Mouse (Mus musculus): ENCODE results near the gene Ndrg2.
"Not testable (repeated sequence)": the region's sequence is repeated elsewhere in the genome, so short reads cannot be mapped to it uniquely, and the experiment has no call there.

The Ndrg2 gene

DNA sequence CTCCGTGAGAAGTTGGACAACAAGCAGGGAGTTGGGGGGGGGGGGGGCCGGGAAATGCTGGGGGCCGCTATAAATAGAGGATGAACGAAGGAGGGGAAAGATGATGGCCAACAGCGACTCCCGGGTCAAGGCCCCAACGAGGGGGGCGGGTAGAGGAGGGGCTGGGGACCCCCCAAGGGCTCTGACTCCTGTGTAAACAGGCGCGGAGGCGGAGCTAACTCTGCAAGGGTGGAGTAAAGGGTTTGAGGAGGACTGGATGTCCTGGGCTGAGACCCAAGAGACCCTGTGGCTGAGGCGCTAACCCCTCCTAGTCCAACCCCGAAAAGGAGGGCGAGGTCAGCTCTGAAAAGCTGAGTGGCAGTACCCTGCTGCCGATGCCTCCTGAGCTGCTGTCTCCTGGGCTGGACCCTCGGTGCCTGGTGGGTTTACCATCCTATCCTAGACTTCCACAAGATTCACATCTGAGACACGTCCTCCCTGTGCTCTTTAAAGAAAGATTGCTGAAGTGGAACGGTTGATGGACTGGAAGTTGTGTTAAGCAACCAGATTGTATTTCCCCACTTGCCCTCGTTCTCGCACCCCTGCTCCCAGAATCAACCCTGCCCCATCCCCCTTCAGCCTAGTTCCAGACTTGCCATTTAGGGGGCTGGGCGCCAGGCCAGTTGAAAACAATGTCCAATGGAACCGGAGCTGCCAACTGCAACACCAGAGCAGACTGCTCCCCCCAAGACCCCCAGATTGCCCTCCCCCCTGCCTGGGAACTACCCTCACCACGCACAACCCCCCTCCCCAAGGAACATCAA lies at the start of gene Ndrg2:
Ndrg2 (minus strand) TSS at position 199 of the 803 bp plus-strand sequence.
- DNase-seq (ENCODE audit: low spot score): peak; percentile 86

GRCm38 (mm10) chr14:51960316-51960715 lies 46.4 kb upstream of the Ndrg2 start:
- peak; percentile 42 for DNase-seq (ENCODE audit: low spot score)

GRCm38 (mm10) chr14:51943336-51943735 lies 29.4 kb upstream of the Ndrg2 start:
- DNase-seq (ENCODE audit: low spot score): no peak

GRCm38 (mm10) chr14:51942236-51942635 lies 28.3 kb upstream of the Ndrg2 start:
- no peak for DNase-seq (ENCODE audit: low spot score)

GRCm38 (mm10) chr14:51941577-51941976 lies 27.6 kb upstream of the Ndrg2 start:
- no peak for DNase-seq (ENCODE audit: low spot score)

- peak; percentile 46 for DNase-seq (ENCODE audit: low spot score)
Observed at GRCm38 (mm10) chr14:51940944-51941560, 27.1 kb upstream of the Ndrg2 start.

DNA sequence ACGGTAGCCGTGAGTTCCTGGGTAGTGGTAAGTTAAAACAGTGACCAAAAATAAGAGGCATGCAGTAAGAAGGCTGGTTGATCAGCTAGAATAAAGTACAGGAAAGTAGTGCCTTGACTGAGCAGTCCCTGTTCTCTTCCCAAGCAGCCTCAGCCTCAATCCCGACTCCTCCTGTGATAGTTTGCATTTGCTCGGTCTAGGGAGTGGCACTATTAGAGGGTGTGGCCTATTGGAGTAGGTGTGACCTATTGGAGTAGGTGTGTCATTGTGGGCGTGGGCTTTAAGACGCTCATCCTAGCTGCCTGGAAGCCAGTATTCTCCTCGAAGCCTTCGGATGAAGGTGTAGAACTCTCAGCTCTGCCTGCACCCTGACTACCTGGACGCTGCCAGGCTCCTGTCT lies 25.0 kb upstream of the Ndrg2 start:
- DNase-seq (ENCODE audit: low spot score): no peak

GRCm38 (mm10) chr14:51932092-51933020 lies 18.4 kb upstream of the Ndrg2 start:
- peak; percentile 27 for DNase-seq (ENCODE audit: low spot score)

- peak; percentile 80 for DNase-seq (ENCODE audit: low spot score)
Observed at GRCm38 (mm10) chr14:51930824-51931223, 16.9 kb upstream of the Ndrg2 start.

DNA sequence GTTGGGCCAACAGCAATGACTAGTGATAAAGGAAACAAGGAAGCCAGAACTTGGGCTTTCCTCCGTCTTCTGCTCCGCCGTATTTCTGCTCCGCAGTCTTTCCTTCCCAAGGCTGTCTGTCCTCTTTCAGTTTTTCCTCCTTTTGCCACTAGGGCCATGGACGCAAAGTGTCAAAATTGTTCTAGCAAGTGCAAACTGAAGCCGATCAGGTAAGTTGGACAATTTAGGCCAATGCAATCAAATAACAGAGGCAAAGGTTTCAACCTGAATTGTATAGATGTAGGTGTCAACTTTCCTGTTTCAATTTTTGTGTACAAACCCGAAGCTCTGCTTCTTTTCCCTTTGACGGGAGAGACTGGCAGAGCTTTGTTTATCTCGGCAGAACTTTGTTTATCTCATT lies 16.0 kb upstream of the Ndrg2 start:
- DNase-seq (ENCODE audit: low spot score): no peak

DNA sequence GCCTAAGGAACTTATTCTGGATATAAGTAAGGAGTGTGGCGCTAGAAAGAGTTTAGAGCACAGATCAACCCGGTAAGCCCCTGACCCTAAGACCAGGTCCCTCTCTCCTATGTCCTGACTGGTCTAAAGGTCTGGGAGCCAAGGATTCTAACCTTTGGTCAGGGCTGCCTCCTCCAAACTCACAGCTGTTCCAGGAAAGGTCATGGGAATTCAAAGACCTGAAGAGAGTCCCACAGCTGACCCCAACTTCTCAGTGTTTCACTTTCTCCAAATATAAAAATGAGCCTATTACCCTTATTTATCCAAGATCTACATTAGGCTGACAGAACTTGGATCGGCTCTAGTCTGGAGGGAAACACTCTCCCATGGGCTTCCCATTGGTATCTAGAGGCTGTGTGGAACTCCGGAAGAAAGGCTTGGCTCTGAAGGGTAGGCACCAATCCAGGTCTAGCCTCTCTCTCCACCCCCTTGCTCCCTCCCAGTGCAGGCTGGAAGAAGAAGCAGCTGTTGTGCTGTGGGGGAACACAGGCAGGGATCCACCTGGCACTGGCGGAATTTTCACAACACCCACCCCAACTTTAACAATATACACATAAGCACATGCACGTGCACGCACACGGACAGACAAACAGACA lies 15.5 kb upstream of the Ndrg2 start:
- peak; percentile 69 for DNase-seq (ENCODE audit: low spot score)

DNA sequence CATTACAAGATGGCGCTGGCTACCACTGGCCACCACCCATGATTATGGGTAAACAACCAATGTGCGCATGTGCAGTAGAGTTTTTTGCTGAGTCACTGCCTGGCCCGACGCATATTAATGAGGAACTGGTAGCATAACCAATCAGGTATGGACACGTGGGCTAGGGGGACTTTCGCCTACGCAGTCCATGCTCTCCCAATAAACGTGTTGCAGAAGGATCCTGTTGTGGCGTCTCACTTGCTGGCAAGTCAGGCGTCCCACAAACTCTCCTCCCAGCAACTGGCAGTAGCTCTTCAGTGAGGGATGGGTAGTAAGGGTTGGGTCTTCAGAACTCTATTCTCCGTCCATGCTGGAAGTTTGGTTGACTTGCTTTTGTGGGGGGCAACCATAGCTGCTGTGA lies 13.0 kb upstream of the Ndrg2 start:
- not testable (repeated sequence) for DNase-seq (ENCODE audit: low spot score)

DNA sequence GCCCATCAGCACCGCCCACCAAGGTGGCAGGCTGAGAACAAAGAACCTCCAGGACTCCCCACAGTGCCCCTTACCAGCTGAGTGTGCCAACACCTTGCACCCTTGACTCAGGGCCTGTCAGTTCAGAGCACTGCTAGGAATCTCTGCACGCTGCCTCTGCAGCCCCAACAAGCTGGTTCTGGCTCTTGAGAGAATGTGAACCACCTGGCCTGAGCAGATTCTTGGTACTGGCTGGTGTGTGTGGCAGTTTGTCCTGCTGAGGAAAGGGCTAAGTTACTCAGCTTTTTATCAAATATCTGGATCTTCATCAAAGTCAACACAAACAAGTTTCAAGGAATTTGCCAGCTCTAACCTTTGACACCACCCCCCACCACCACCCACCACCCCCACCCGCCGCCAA lies 9.5 kb upstream of the Ndrg2 start:
- DNase-seq (ENCODE audit: low spot score): peak; percentile 70

GRCm38 (mm10) chr14:51922910-51923309 lies 9.0 kb upstream of the Ndrg2 start:
- DNase-seq (ENCODE audit: low spot score): no peak

DNA sequence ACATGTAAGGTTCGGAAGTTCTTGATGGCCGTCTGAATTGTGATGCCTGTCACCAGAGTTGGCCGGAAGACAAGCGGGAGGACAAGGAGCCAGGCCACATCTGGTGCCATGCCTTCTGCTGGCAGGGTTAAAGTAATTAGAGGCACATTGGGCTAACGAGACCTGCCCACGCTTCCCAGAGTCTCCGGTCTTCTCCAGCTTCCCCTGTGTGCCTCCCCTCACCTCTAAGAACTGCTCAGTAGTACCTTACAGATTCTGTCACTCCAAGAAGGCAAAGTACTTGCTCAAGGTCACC lies 8.6 kb upstream of the Ndrg2 start, which contains the start of gene Rnase13:
Rnase13 (minus strand) TSS at position 203 of the 295 bp plus-strand sequence.
- no peak for DNase-seq (ENCODE audit: low spot score)

DNA sequence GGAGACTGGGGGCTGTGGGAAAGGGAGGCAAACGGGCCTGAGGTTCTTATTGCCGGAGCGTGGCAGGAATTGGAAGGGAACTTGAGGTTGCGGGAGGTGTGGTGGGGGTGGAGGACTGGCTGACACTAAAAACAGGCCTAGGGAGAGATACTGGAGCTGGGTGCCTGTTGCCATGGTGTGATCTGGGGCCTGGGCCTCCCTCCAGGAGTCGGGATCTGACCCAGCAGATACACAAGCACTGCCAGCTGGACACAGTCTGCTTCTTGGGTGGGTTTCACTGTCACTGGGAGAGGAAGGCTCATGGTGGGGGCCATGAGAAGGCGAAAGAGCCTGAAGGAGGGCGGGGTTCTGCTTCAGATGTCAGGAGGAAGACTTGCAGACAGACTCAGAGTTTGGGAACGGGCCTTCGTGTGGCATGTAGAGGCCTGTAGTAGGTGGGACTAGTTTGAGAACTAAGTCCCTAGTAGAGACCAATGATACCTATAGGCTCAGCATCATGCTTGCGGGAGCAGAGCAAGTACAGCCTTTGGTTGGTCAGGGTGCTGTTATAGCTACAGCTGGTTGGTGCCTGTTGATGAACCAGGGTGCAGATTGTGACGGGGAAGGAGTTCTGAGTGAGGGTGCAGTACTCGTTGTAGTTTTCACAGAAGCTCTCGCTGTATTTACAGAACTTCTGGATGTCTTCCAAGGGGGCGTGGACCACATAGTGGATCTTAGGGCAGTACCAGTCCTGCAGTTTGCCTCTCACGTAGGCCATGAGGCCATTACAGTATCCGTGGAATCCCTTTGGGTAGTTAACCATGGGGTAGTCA lies 8.0 kb upstream of the Ndrg2 start:
- peak; percentile 68 for DNase-seq (ENCODE audit: low spot score)

- no peak for DNase-seq (ENCODE audit: low spot score)
Observed at GRCm38 (mm10) chr14:51918966-51919365, 5.0 kb upstream of the Ndrg2 start.

GRCm38 (mm10) chr14:51918125-51918524 lies 4.2 kb upstream of the Ndrg2 start, which contains the start of gene Tppp2:
Tppp2 (plus strand) TSS chr14:51918425.
- DNase-seq (ENCODE audit: low spot score): no peak

DNA sequence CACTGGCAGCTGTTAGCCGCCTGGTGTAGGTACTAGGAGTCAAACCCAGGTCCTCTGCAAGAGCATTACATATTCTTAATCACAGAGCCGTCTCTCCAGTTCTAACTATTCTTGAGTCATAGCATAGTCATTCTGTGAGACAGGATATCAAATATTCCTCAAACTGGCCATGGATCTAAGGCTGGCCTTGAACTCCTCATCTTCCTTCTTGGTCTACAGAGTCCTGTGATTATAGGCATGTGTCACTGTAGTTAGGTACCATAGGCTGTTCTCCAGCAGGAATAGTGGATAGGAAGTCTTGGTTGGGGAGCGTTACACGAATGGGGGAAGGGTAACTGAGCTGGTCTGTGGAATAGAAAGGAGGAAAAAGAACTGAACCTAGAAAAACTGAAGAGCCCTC lies 2.6 kb upstream of the Ndrg2 start:
- DNase-seq (ENCODE audit: low spot score): no peak

DNA sequence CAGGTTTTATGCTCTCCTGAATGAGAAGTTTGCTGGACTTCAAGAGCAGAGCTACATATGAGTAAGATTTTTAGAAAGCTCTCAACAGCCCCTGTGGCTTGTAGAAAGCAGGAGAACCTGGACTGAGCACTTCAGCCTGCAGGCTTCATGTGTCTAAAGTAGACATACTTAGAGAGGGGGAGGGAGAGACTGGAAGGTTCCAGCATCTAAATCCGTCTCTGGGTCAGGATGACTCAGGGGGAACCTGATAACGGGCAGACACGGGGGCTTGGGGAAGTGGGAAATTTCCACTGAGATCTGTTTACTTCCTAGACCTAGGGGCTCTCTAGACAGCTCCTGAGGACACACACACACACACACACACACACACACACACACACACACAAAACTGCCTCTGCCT lies 1.1 kb upstream of the Ndrg2 start:
- DNase-seq (ENCODE audit: low spot score): no peak

All from urinary bladder, postnatal 14 days (tissue).